Mouse (Mus musculus): ENCODE data around the gene Cdc20b. TPM values are rescaled to one million over a fixed set of nuclear protein-coding genes. Genes with fewer than 3 reads are reported as not detected.

The Cdc20b gene
- polyA plus RNA-seq, 1 experiment from 2014 or later = not detected

DNA sequence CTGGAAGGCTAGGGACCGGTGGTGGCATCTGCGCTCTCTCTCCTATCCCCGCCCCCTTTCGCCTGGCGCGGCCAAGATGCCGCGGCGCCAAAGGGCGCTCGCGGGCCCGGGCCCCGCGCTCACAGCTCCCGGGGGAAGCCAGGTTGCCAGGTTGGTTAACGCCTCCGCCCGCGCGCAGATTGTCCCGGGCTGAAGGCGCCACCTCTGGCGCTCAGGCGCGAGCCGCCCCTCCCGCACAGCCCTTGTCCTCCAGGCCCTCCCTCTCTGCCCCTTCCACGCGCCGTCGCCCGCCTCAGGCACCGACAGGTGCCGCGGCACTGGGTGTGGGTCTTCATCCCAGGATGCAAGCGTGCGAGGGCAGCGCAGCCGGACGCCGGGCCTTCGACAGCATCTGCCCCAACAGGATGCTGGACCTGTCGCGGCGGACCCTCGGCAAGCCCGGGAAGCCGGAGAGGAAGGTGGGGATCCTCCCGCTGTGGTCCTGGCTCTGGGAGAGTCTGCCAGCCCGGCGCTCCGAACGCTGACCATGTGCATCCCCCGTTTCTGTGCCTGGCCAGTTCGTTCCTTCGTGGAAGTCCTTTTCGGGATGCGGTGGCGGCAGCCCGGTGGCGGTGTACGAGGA, 41.3 kb upstream of the Cdc20b start, which contains the start of gene Mcidas:
Gene Mcidas (plus strand): TSS at position 315 of the 622 bp plus-strand sequence.
- ATAC-seq (ENCODE audit: low read depth) = 0 out of 2 replicates have a peak, but pooled peaks have one; percentile 9
- Histone ChIP-seq H3K4me1 (ENCODE audit: control insufficient read depth, low read depth, low read length) (peaks cover 8% of the 10 kb centered on the region), H3K4me2 (ENCODE audit: low read depth, low read length) (peak within 1 kb of the TSS; percentile 58), H3K36me3 (ENCODE audit: control insufficient read depth, insufficient read depth) (no peaks in the 10 kb centered on the region), H3K27ac (ENCODE audit: low read length) (no peak within 1 kb of the TSS), H3K9me3 (replicated peaks; ENCODE audit: control insufficient read depth, low read length) (no peaks in the 10 kb centered on the region), H3K9ac (ENCODE audit: low read depth, low read length) (no peak within 1 kb of the TSS), H3K27me3 (ENCODE audit: control insufficient read depth, insufficient read depth, low read depth, low read length) (peaks cover 91% of the 10 kb centered on the region), H3K4me3 (ENCODE audit: low read depth, low read length) (peak within 1 kb of the TSS; percentile 46)
- WGBS (ENCODE audit: insufficient replicate concordance) = under 1% methylated on average over 63 of the region's 63 CpGs

- WGBS (ENCODE audit: insufficient replicate concordance) = under 1% methylated on average over 25 of the region's 25 CpGs
- peak overlapping the region; percentile 58 for H3K4me2 ChIP-seq (ENCODE audit: low read depth, low read length)
- H3K4me3 ChIP-seq (ENCODE audit: low read depth, low read length) = peak overlapping the region; percentile 46
- H3K36me3 ChIP-seq (ENCODE audit: control insufficient read depth, insufficient read depth) = no peaks in the 10 kb centered on the region
- ATAC-seq (ENCODE audit: low read depth) = 0 out of 2 replicates have a peak, but pooled peaks have one; percentile 45
- no peaks in the 10 kb centered on the region for H3K9me3 ChIP-seq (replicated peaks; ENCODE audit: control insufficient read depth, low read length)
- no peak overlapping the region for H3K9ac ChIP-seq (ENCODE audit: low read depth, low read length)
- peaks cover 8% of the 10 kb centered on the region for H3K4me1 ChIP-seq (ENCODE audit: control insufficient read depth, low read depth, low read length)
- peaks cover 91% of the 10 kb centered on the region for H3K27me3 ChIP-seq (ENCODE audit: control insufficient read depth, insufficient read depth, low read depth, low read length)
- no peak overlapping the region for H3K27ac ChIP-seq (ENCODE audit: low read length)
These were observed 40.7 kb upstream of the Cdc20b start for GRCm38 (mm10) chr13:112994191-112994590.

DNA sequence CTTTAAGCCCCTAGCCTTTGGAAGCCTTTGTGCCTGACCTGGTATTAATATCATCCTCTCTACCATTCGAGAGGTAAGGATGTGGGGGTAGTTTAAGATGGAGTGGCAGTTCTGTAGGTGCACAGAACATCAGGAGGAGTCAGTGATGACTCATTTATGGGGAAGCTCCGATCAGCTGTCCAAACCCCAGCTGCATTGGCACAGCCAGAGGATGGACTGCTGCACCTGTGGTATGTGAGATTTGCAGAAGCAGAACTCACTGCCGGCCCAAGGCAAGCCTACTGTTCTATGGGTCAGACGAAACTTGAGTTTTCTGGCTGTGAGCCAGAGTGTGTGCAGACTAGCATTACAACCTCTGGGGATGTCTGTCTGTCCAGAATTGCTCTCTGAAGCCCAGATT, 38.5 kb upstream of the Cdc20b start:
- ATAC-seq (ENCODE audit: low read depth) = no peak
- WGBS (ENCODE audit: insufficient replicate concordance) = 30% methylated on average over 4 of the region's 4 CpGs

DNA sequence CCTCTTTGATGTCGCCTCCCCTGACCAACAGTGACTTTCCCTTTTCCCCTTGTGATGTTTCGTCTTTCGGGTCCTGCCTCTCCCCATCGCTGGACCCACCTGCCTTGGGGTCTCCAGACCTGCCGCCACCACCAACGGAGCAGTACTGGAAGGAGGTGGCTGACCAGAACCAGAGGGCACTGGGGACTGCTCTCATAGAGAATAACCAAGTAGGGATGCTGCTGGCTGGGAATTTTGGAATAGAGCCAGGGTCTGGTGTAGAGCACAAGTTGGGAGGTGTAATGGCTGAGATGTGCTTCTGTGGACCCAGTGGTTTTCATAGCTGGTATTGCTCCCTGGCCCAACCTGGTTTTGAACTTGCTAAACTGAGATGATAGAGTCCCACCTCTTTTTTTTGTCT, 37.5 kb upstream of the Cdc20b start:
- H3K4me1 ChIP-seq (ENCODE audit: control insufficient read depth, low read depth, low read length) = peaks cover 8% of the 10 kb centered on the region
- WGBS (ENCODE audit: insufficient replicate concordance) = 53% methylated on average over 6 of the region's 6 CpGs
- no peak overlapping the region for H3K9ac ChIP-seq (ENCODE audit: low read depth, low read length)
- H3K27ac ChIP-seq (ENCODE audit: low read length) = no peak overlapping the region
- ATAC-seq (ENCODE audit: low read depth) = no peak
- H3K9me3 ChIP-seq (replicated peaks; ENCODE audit: control insufficient read depth, low read length) = no peaks in the 10 kb centered on the region
- no peak overlapping the region for H3K4me3 ChIP-seq (ENCODE audit: low read depth, low read length)
- H3K4me2 ChIP-seq (ENCODE audit: low read depth, low read length) = no peak overlapping the region
- H3K27me3 ChIP-seq (ENCODE audit: control insufficient read depth, insufficient read depth, low read depth, low read length) = peaks cover 79% of the 10 kb centered on the region
- no peaks in the 10 kb centered on the region for H3K36me3 ChIP-seq (ENCODE audit: control insufficient read depth, insufficient read depth)

More for the DNA sequence above, 38.5 kb upstream of the Cdc20b start:
- Histone ChIP-seq H3K27me3 (ENCODE audit: control insufficient read depth, insufficient read depth, low read depth, low read length) (peaks cover 84% of the 10 kb centered on the region), H3K9me3 (replicated peaks; ENCODE audit: control insufficient read depth, low read length) (no peaks in the 10 kb centered on the region), H3K4me1 (ENCODE audit: control insufficient read depth, low read depth, low read length) (peaks cover 8% of the 10 kb centered on the region), H3K27ac (ENCODE audit: low read length) (no peak overlapping the region), H3K4me3 (ENCODE audit: low read depth, low read length) (no peak overlapping the region), H3K4me2 (ENCODE audit: low read depth, low read length) (no peak overlapping the region), H3K36me3 (ENCODE audit: control insufficient read depth, insufficient read depth) (no peaks in the 10 kb centered on the region), H3K9ac (ENCODE audit: low read depth, low read length) (no peak overlapping the region)

DNA sequence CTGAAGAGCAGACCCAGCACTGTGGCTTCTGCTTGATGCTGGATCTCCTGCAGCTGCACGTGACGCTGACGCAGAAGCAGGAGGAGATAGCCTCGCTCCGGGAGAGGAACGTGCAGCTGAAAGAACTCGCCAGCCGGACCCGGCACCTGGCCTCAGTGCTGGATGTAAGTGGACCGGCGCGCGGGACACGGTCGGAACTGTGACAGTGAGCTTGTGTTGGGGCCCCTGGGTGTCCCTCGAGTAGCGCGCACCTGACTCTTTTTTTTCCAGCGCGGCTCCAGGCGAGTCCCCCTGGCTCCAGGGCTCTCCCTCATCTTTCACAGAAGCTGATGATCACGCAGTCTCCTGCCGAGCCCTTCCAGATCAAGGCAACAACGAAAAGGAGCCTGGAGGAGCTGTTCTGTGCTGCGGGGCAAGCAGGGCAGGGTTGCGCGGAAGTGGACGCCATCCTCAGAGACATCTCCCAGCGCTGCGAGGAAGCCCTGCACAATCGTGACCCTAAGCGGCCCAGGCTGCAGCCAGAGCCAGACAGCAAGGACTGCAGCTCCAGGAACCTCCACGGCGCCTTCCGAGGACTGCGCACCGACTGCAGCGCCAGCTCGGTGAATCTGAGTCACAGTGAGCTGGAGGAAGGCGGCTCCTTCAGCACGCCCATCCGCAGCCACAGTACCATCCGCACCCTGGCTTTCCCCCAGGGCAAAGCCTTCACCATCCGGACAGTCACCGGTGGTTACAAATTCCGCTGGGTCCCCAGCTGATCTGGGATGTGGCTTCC, 36.3 kb upstream of the Cdc20b start:
- Histone ChIP-seq H3K36me3 (ENCODE audit: control insufficient read depth, insufficient read depth) (no peaks in the 10 kb centered on the region), H3K4me2 (ENCODE audit: low read depth, low read length) (peak overlapping the region; percentile 25), H3K9me3 (replicated peaks; ENCODE audit: control insufficient read depth, low read length) (no peaks in the 10 kb centered on the region), H3K27me3 (ENCODE audit: control insufficient read depth, insufficient read depth, low read depth, low read length) (peaks cover 68% of the 10 kb centered on the region), H3K4me3 (ENCODE audit: low read depth, low read length) (peak overlapping the region; percentile 13; the same call in 1 of the 2 replicates), H3K4me1 (ENCODE audit: control insufficient read depth, low read depth, low read length) (peaks cover 6% of the 10 kb centered on the region), H3K9ac (ENCODE audit: low read depth, low read length) (no peak overlapping the region), H3K27ac (ENCODE audit: low read length) (no peak overlapping the region)
- 1% methylated on average over 46 of the region's 46 CpGs for WGBS (ENCODE audit: insufficient replicate concordance)
- ATAC-seq (ENCODE audit: low read depth) = no peak

DNA sequence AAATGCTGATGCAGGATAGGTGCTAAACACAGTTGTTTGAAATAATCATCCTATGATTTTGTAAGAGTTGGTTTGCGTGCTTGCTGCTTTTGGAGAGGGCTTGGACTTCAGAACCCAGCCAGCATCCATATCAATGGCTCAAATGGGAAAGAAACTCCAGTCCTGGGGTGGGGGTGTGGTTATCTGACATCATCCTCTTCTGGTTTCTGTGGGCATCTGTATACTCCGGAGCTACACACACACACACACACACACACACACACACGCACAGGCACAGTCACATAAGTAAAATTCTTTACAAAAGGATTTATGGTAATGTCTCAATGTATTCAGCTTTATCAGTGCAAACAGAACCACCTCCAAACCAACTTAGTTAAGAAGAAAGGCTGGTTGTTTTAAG, 34.8 kb upstream of the Cdc20b start:
- no peaks in the 10 kb centered on the region for H3K36me3 ChIP-seq (ENCODE audit: control insufficient read depth, insufficient read depth)
- H3K27ac ChIP-seq (ENCODE audit: low read length) = no peak overlapping the region
- H3K9me3 ChIP-seq (replicated peaks; ENCODE audit: control insufficient read depth, low read length) = no peaks in the 10 kb centered on the region
- no peak for ATAC-seq (ENCODE audit: low read depth)
- H3K4me3 ChIP-seq (ENCODE audit: low read depth, low read length) = no peak overlapping the region
- H3K4me2 ChIP-seq (ENCODE audit: low read depth, low read length) = no peak overlapping the region
- H3K9ac ChIP-seq (ENCODE audit: low read depth, low read length) = no peak overlapping the region
- peaks cover 53% of the 10 kb centered on the region for H3K27me3 ChIP-seq (ENCODE audit: control insufficient read depth, insufficient read depth, low read depth, low read length)
- no peaks in the 10 kb centered on the region; the same call in 1 of the 2 replicates for H3K4me1 ChIP-seq (ENCODE audit: control insufficient read depth, low read depth, low read length)
- WGBS (ENCODE audit: insufficient replicate concordance) = 38% methylated on average over 3 of the region's 3 CpGs

GRCm38 (mm10) chr13:113000576-113001318, 34.2 kb upstream of the Cdc20b start:
- ATAC-seq (ENCODE audit: low read depth) = no peak
- no peak overlapping the region for H3K4me3 ChIP-seq (ENCODE audit: low read depth, low read length)
- no peak overlapping the region for H3K4me2 ChIP-seq (ENCODE audit: low read depth, low read length)
- no peak overlapping the region for H3K9ac ChIP-seq (ENCODE audit: low read depth, low read length)
- WGBS (ENCODE audit: insufficient replicate concordance) = 43% methylated on average over 9 of the region's 9 CpGs
- no peaks in the 10 kb centered on the region for H3K36me3 ChIP-seq (ENCODE audit: control insufficient read depth, insufficient read depth)
- H3K4me1 ChIP-seq (ENCODE audit: control insufficient read depth, low read depth, low read length) = no peaks in the 10 kb centered on the region; the same call in 1 of the 2 replicates
- H3K27ac ChIP-seq (ENCODE audit: low read length) = no peak overlapping the region
- no peaks in the 10 kb centered on the region for H3K9me3 ChIP-seq (replicated peaks; ENCODE audit: control insufficient read depth, low read length)
- peaks cover 50% of the 10 kb centered on the region for H3K27me3 ChIP-seq (ENCODE audit: control insufficient read depth, insufficient read depth, low read depth, low read length)

DNA sequence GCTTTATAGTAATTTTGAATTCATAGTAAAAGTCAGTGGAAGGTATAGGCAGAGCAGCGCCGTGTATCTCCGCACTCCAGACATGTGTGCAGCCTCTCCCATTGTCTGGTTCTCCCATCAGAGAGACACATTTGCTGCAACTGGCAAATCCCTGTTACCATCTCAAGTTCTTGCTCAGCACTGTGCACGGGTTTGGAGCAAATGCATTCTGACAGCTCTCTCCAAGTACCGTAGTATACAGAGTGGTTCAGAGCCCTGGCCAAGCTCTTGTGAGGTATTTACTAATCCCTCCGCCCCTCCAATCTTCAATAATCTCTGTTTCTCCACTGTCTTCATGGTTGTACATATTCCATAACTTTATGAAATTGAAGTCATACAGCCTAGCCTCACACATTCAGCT, 22.2 kb upstream of the Cdc20b start:
- no peak overlapping the region for H3K4me3 ChIP-seq (ENCODE audit: low read depth, low read length)
- WGBS (ENCODE audit: insufficient replicate concordance) = 74% methylated on average over 6 of the region's 6 CpGs
- no peaks in the 10 kb centered on the region for H3K36me3 ChIP-seq (ENCODE audit: control insufficient read depth, insufficient read depth)
- no peak for ATAC-seq (ENCODE audit: low read depth)
- no peaks in the 10 kb centered on the region for H3K27me3 ChIP-seq (ENCODE audit: control insufficient read depth, insufficient read depth, low read depth, low read length)
- H3K27ac ChIP-seq (ENCODE audit: low read length) = no peak overlapping the region
- no peaks in the 10 kb centered on the region; the same call in 1 of the 2 replicates for H3K4me1 ChIP-seq (ENCODE audit: control insufficient read depth, low read depth, low read length)
- no peaks in the 10 kb centered on the region for H3K9me3 ChIP-seq (replicated peaks; ENCODE audit: control insufficient read depth, low read length)
- no peak overlapping the region for H3K9ac ChIP-seq (ENCODE audit: low read depth, low read length)
- peak overlapping the region; percentile 54; the same call in 1 of the 2 replicates for H3K4me2 ChIP-seq (ENCODE audit: low read depth, low read length)

Data from liver, embryonic 16.5 days (tissue).